ENCODE assay signal across 17 mouse cellular contexts in the genomic region with DNA sequence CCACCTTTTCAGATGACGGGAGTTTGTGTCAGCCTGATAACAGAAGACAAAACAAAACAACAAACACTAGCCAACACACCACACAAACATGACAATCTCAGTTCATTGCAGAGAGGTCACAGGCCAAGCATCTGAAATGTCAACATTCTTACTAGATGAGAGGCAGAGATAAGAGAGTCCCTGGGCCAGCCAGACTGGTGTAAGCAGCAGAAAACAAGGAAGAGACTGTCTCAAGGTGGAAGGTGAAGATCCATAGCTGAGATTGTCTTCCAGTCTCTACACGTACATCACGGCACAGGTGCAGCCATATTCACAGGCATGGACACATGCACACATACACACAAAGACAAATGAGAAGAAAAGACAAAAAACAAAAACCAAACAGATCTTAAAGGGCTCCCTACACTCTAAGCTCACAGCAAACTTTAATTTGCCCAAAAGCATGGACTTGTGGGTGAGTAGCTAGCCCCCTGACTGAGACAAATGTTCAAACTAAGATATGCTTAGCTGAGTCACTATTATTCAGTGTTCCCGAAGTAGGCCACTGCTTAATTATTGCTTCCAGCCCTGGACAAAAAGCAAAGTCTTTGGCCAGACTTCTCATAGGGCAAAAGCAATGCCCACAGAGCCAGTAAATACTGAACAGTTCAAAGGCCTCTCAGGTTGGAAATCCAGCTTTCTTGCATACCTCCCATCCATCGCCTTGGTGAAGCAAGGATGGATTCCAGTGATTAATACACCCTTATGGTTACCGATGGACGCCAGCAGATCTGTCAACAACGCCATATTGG.
DNase-seq lines count a peak whose midpoint lies in the region; ATAC-seq lines count a peak whose summit lies in the region.
"Had no signal": no experiment of that assay in that cellular context is flagged by ENCODE, and none has a peak within 500 bp of the region (broad histone marks: within the 10 kb centered on the region; RNA-seq: fewer than 3 reads in every experiment).

No protein-coding gene starts in this region.

- DNase-seq in adrenal gland, postnatal 14 days, result peak; percentile 38
- no peak for DNase-seq in adrenal gland, postnatal 25 days
- DNase-seq in kidney, adult 9 months, result peak; percentile 76
- peak; percentile 34 for DNase-seq in urinary bladder, postnatal 14 days (ENCODE audit: low spot score)
- no peak for DNase-seq in urinary bladder, postnatal 25 days (ENCODE audit: low spot score)
- no peak for DNase-seq in midbrain, embryonic 11.5 days (ENCODE audit: low spot score, missing footprints)
- DNase-seq: cerebellum, adult 11-12 months; cerebellum, adult 9-10 months; gastrocnemius, postnatal 36 days; heart, adult 18-20 months had no signal

- no peak overlapping the region for H3K4me2 ChIP-seq in kidney, embryonic 16.5 days (replicated peaks; ENCODE audit: low read depth, low read length)
- H3K4me2 ChIP-seq in midbrain, embryonic 11.5 days, result no peak overlapping the region
- H3K4me2 ChIP-seq: embryonic facial prominence, embryonic 12.5 days; forebrain, embryonic 15.5 days; hindbrain, embryonic 13.5 days had no signal

- H3K4me3 ChIP-seq in kidney, embryonic 16.5 days (ENCODE audit: low read length), result no peak overlapping the region
- no peak overlapping the region for H3K4me3 ChIP-seq in midbrain, embryonic 11.5 days (ENCODE audit: low read depth, low read length)
- H3K4me3 ChIP-seq: embryonic facial prominence, embryonic 12.5 days; forebrain, embryonic 15.5 days; heart, embryonic 10.5 days; hindbrain, embryonic 13.5 days had no signal

- no peak overlapping the region for H3K27ac ChIP-seq in kidney, embryonic 16.5 days (ENCODE audit: low read length)
- H3K27ac ChIP-seq in midbrain, embryonic 11.5 days (ENCODE audit: low read depth, low read length), result no peak overlapping the region
- H3K27ac ChIP-seq: embryonic facial prominence, embryonic 12.5 days; forebrain, embryonic 15.5 days; heart, embryonic 10.5 days; hindbrain, embryonic 13.5 days; hindbrain, postnatal 0 days had no signal

- peaks cover 3% of the 10 kb centered on the region; the same call in 1 of the 2 replicates for H3K36me3 ChIP-seq in kidney, embryonic 16.5 days (ENCODE audit: insufficient read depth, low read length)
- H3K36me3 ChIP-seq in midbrain, embryonic 11.5 days (ENCODE audit: control insufficient read depth, insufficient read depth, low read length), result no peaks in the 10 kb centered on the region
- H3K36me3 ChIP-seq: forebrain, embryonic 15.5 days; hindbrain, embryonic 13.5 days had no signal

- no peaks in the 10 kb centered on the region for H3K27me3 ChIP-seq in kidney, embryonic 16.5 days (ENCODE audit: insufficient read depth, low read length)
- H3K27me3 ChIP-seq in midbrain, embryonic 11.5 days (ENCODE audit: control insufficient read depth, insufficient read depth, low read length), result no peaks in the 10 kb centered on the region
- H3K27me3 ChIP-seq: CH12.LX; embryonic facial prominence, embryonic 12.5 days; forebrain, embryonic 15.5 days; hindbrain, embryonic 13.5 days had no signal

- peaks cover 9% of the 10 kb centered on the region for H3K4me1 ChIP-seq in kidney, embryonic 16.5 days (ENCODE audit: insufficient read depth, low read length)
- H3K4me1 ChIP-seq in midbrain, embryonic 11.5 days (ENCODE audit: control insufficient read depth, insufficient read depth, low read length), result no peaks in the 10 kb centered on the region
- H3K4me1 ChIP-seq: embryonic facial prominence, embryonic 12.5 days had no signal

- 93% methylated on average over 8 of the region's 8 CpGs for WGBS in kidney, embryonic 16.5 days
- 92% methylated on average over 8 of the region's 8 CpGs for WGBS in midbrain, embryonic 11.5 days

- no peak overlapping the region for H3K9ac ChIP-seq in kidney, embryonic 16.5 days (replicated peaks; ENCODE audit: low read length)
- no peak overlapping the region for H3K9ac ChIP-seq in midbrain, embryonic 11.5 days (ENCODE audit: low read length)
- H3K9ac ChIP-seq: embryonic facial prominence, embryonic 12.5 days; forebrain, embryonic 15.5 days; hindbrain, embryonic 13.5 days had no signal

- no peak for ATAC-seq in kidney, embryonic 16.5 days (ENCODE audit: low FRiP score, low TSS enrichment)
- no peak for ATAC-seq in midbrain, embryonic 11.5 days (ENCODE audit: low FRiP score)
- ATAC-seq: forebrain, embryonic 15.5 days; hindbrain, postnatal 0 days had no signal

- H3K9me3 ChIP-seq in kidney, embryonic 16.5 days (ENCODE audit: low read length), result no peaks in the 10 kb centered on the region
- no peaks in the 10 kb centered on the region for H3K9me3 ChIP-seq in midbrain, embryonic 11.5 days (ENCODE audit: control insufficient read depth, low read length)
- H3K9me3 ChIP-seq: embryonic facial prominence, embryonic 12.5 days; forebrain, embryonic 15.5 days; heart, embryonic 10.5 days; hindbrain, embryonic 13.5 days had no signal

Comparison
In these comparisons a context has a peak if more than half of its experiments do, and no peak if none do; other contexts are left out.
1. DNase-seq: peak in adrenal gland, postnatal 14 days (single experiment), kidney, adult 9 months (single experiment) and urinary bladder, postnatal 14 days (single experiment); none in adrenal gland, postnatal 25 days (single experiment), urinary bladder, postnatal 25 days (single experiment) and midbrain, embryonic 11.5 days (single experiment).